Mouse (Mus musculus) intestine, postnatal 0 days (tissue): Measurements from ENCODE around the gene Srp68. TPM values are rescaled to one million over a fixed set of nuclear protein-coding genes. Genes with fewer than 3 reads are reported as not detected.
A peak's percentile ranks its signal among the peaks of the same experiment; 100 is the strongest.

Experiments used
- ATAC-seq: fragments of 200-750 bp; cut with Nextera tagmentation; 2 replicates; pipeline ENCODE4 v1.8.0; 2017; ENCODE audit warnings: mild to moderate bottlenecking, moderate TSS enrichment, moderate library complexity
- H3K27ac ChIP-seq: fragments of 300-500 bp; sonication (generic); 2 replicates; pipeline ENCODE4 v1.5.1; 2014; ENCODE audit warnings: mild to moderate bottlenecking, low read depth, low read length, moderate library complexity
- H3K27me3 ChIP-seq: fragments of 300-500 bp; sonication (generic); replicated peaks from 2 replicates; pipeline ENCODE4 v1.6.1; 2014; ENCODE audit warnings: low read length, mixed read lengths; ENCODE audit not compliant: control insufficient read depth, insufficient read depth
- H3K36me3 ChIP-seq: fragments of 300-500 bp; sonication (generic); 2 replicates; pipeline ENCODE4 v1.6.1; 2014; ENCODE audit warnings: mild to moderate bottlenecking, moderate library complexity; ENCODE audit not compliant: control insufficient read depth, insufficient read depth
- H3K4me1 ChIP-seq: fragments of 300-500 bp; sonication (generic); replicated peaks from 2 replicates; pipeline ENCODE4 v1.6.1; 2014; ENCODE audit warnings: antibody characterized with exemption, low read length, mixed read lengths; ENCODE audit not compliant: control insufficient read depth, insufficient read depth
- H3K4me2 ChIP-seq: fragments of 300-500 bp; sonication (generic); replicated peaks from 2 replicates; pipeline ENCODE4 v1.6.1; 2014; ENCODE audit warnings: low read depth, mild to moderate bottlenecking, moderate library complexity
- H3K4me3 ChIP-seq: fragments of 300-500 bp; sonication (generic); 2 replicates; pipeline ENCODE4 v1.5.1; 2014; ENCODE audit warnings: low read depth, low read length
- H3K9ac ChIP-seq: fragments of 300-500 bp; sonication (generic); 2 replicates; pipeline ENCODE4 v1.6.1; 2014; ENCODE audit warnings: mild to moderate bottlenecking, low read depth, low read length
- H3K9me3 ChIP-seq: fragments of 300-500 bp; sonication (generic); 2 replicates; pipeline ENCODE4 v1.6.1; 2016; ENCODE audit warnings: mixed run types; ENCODE audit not compliant: control insufficient read depth
- CTCF ChIP-seq: sonication (generic); IDR thresholded peaks from 2 replicates; pipeline ENCODE4 v1.5.1; 2016; ENCODE audit warnings: low read depth, mild to moderate bottlenecking, control low read depth, antibody characterized with exemption, moderate library complexity
- WGBS: fragments of 180-500 bp; shearing (Covaris S2); extraction: QIAGEN DNeasy Blood & Tissue Kit; methylation state at CpG from one replicate; pipeline ENCODE4 v1.1.7; 2014; 5-methylcytosine and 5-hydroxymethylcytosine counted together
- polyA plus RNA-seq: library from polyadenylated mRNA; unstranded; fragments of >200 nt; fragmentation: Nextera tagmentation; extraction: Ambion mirVana; gene quantifications from 2 replicates; pipeline ENCODE4 v1.2.1, GENCODE M21; 2015

The Srp68 gene
- polyA plus RNA-seq, 1 experiment from 2014 or later = 45.2 TPM

- H3K27me3 ChIP-seq = no peaks in the 10 kb centered on the region
- no peaks in the 10 kb centered on the region for H3K9me3 ChIP-seq
- peak; percentile 86 for ATAC-seq
- no peak for TF ChIP-seq CTCF
- whole genome bisulfite sequencing = 43% methylated on average over 14 of the region's 14 CpGs
- H3K27ac ChIP-seq = peak overlapping the region; percentile 73
- no peak overlapping the region for H3K9ac ChIP-seq
- peaks cover 89% of the 10 kb centered on the region for H3K36me3 ChIP-seq
- H3K4me1 ChIP-seq = no peaks in the 10 kb centered on the region
- no peak overlapping the region for H3K4me3 ChIP-seq
- H3K4me2 ChIP-seq = no peak overlapping the region
Measured at GRCm38 (mm10) chr11:116247502-116248222, 26.4 kb downstream of the Srp68 start.

DNA sequence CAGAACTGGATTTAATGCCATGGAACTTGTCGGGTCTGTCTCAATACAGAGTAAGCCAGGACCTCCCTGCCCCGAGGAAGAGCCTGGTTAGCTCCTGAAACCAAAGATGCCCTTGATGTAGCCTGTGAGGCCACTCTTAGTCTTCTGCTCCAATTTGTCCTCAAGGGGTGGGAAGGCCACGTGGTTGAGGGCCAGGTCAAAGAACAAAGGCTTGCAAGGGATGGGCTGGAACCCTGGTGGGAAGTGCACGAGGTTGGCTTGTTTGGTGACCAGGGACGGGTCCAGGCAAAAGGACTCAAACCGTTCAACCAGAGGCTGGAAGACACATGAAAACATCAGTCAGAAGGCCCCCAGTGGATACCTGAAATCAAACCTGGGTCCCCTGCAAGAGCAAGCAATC lies 28.4 kb downstream of the Srp68 start:
- WGBS = 59% methylated on average over 6 of the region's 6 CpGs
- no peak overlapping the region for H3K9ac ChIP-seq
- H3K9me3 ChIP-seq = no peaks in the 10 kb centered on the region
- no peak overlapping the region; the same call in 1 of the 2 replicates for H3K27ac ChIP-seq
- no peak for ATAC-seq
- H3K36me3 ChIP-seq = peaks cover 68% of the 10 kb centered on the region
- TF ChIP-seq CTCF = no peak
- no peak overlapping the region for H3K4me3 ChIP-seq
- H3K4me1 ChIP-seq = peaks cover 7% of the 10 kb centered on the region
- H3K27me3 ChIP-seq = no peaks in the 10 kb centered on the region
- no peak overlapping the region for H3K4me2 ChIP-seq

DNA sequence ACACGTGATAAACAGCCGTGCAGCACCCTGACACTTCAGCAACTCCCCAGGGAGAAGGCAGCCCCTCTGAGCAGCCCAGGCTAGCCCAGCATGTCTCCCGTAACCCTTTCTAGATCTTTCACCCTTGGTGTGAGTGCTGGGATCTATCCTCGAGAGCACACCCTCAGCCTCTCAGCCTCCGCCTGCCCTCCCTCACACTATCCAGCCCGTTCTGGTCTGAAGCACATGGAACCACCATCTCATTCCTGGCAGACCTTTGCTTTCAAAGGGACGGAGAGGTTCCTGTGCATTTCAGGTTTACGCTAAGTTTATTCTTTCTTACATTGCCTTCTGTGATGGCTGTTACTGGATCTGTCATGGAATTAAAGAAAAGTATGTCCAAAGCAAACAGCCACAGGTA lies 29.4 kb downstream of the Srp68 start:
- Histone ChIP-seq H3K4me3 (no peak overlapping the region), H3K4me1 (peaks cover 7% of the 10 kb centered on the region), H3K27ac (no peak overlapping the region), H3K9me3 (no peaks in the 10 kb centered on the region), H3K9ac (no peak overlapping the region), H3K27me3 (no peaks in the 10 kb centered on the region), H3K36me3 (peaks cover 58% of the 10 kb centered on the region), H3K4me2 (no peak overlapping the region)
- no peak for ATAC-seq
- 74% methylated on average over 8 of the region's 8 CpGs for WGBS
- TF ChIP-seq CTCF = no peak

- Histone ChIP-seq H3K27ac (peak overlapping the region; percentile 64), H3K9me3 (no peaks in the 10 kb centered on the region), H3K4me3 (no peak overlapping the region), H3K36me3 (peaks cover 31% of the 10 kb centered on the region), H3K4me1 (peaks cover 7% of the 10 kb centered on the region), H3K4me2 (no peak overlapping the region; the same call in 1 of the 2 replicates), H3K9ac (0 out of 2 replicates have a peak overlapping the region, but pooled peaks have one; percentile 26), H3K27me3 (no peaks in the 10 kb centered on the region)
- WGBS = 26% methylated on average over 12 of the region's 12 CpGs
- ATAC-seq = no peak
- no peak for TF ChIP-seq CTCF
Measured at GRCm38 (mm10) chr11:116241744-116242235, 32.2 kb downstream of the Srp68 start.

DNA sequence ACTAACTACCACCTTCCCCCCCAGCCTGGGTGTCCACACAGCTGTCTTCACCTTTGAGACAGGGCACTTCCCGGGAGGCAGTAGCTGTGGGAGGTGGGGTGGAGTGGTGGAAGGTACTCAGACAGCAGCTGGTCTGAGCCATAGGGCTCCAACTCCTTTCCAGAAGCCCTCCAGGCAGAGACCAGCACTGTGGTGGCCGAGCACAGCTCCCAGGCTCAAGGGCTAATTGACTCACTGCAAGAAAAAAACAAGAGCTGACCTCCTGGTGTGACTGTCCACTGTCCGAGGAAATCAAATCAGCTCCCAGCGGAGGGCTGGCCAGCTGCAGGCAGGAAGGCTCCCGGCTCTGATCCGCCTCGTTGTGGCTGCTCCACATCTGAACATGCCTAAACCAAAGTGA lies 34.2 kb downstream of the Srp68 start:
- WGBS = 46% methylated on average over 7 of the region's 7 CpGs

DNA sequence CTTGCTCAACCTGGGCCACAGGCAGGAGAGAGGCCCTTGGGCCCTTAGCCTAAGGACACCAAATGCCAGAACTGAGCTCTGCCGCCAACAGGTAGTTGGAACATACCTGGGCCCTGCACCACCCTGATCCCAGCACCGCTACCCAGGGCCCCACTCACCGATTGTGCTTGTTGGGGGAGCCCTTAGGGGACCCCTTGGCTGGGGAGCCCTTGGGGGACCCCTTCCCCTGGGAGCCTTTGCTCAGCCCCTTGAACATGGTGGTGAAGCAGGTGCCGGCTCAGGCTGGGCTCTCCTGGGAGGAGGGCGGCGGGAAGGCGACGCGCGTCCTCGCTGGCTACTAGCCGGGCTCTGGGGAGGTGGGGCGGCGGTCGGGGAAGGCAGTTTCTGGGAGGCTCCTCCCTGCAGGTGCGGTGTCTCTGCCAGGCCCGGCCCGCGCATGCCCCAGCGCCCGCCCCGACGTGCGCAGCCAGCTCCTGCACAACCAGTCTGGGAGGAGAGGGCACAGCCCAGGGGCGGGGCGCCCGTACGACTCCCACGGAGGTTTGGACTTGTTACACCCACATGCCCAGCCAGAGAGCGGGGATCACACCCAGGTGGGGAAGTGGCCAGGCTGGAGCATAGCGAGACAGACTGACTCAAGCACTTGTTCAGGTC lies 36.1 kb downstream of the Srp68 start, which contains the start of gene Evpl:
TSS of gene Evpl (minus strand) at position 336 of the 654 bp plus-strand sequence.
- no peaks in the 10 kb centered on the region for H3K27me3 ChIP-seq
- TF ChIP-seq CTCF = no peak
- H3K4me2 ChIP-seq = peak within 1 kb of the TSS; percentile 69
- no peak within 1 kb of the TSS for H3K27ac ChIP-seq
- ATAC-seq = peak; percentile 94
- H3K9ac ChIP-seq = 0 out of 2 replicates have a peak within 1 kb of the TSS, but pooled peaks have one; percentile 34
- 11% methylated on average over 31 of the region's 31 CpGs for WGBS
- peaks cover 7% of the 10 kb centered on the region for H3K4me1 ChIP-seq
- no peaks in the 10 kb centered on the region for H3K36me3 ChIP-seq
- no peaks in the 10 kb centered on the region for H3K9me3 ChIP-seq
- peak within 1 kb of the TSS; percentile 31 for H3K4me3 ChIP-seq

More for the DNA sequence above, 34.2 kb downstream of the Srp68 start:
- H3K27me3 ChIP-seq = no peaks in the 10 kb centered on the region
- H3K9ac ChIP-seq = no peak overlapping the region
- H3K4me1 ChIP-seq = peaks cover 7% of the 10 kb centered on the region
- H3K27ac ChIP-seq = no peak overlapping the region
- no peak overlapping the region for H3K4me3 ChIP-seq
- H3K36me3 ChIP-seq = peaks cover 11% of the 10 kb centered on the region
- no peak overlapping the region for H3K4me2 ChIP-seq
- TF ChIP-seq CTCF = no peak
- no peaks in the 10 kb centered on the region for H3K9me3 ChIP-seq
- ATAC-seq = no peak
